Mouse (Mus musculus) megakaryocyte, embryonic 14.5 days (primary cell): ENCODE data around the gene Myrf. TPM values are rescaled to one million over a fixed set of nuclear protein-coding genes. Genes with fewer than 3 reads are reported as not detected.
A peak's percentile ranks its signal among the peaks of the same experiment; 100 is the strongest.
"Not testable (repeated sequence)": the region's sequence is repeated elsewhere in the genome, so short reads cannot be mapped to it uniquely, and the experiment has no call there.

Source experiments
- H3K27me3 ChIP-seq: replicated peaks from 2 replicates; pipeline ENCODE3; 2012; ENCODE audit warnings: inconsistent platforms
- H3K36me3 ChIP-seq: replicated peaks from 2 replicates; pipeline ENCODE3; 2012; ENCODE audit warnings: low read length, inconsistent platforms, mixed read lengths
- H3K4me1 ChIP-seq: 2 replicates; pipeline ENCODE4 v1.6.1; 2012; ENCODE audit warnings: inconsistent platforms
- H3K4me3 ChIP-seq: replicated peaks from 2 replicates; pipeline ENCODE3; 2012; ENCODE audit warnings: moderate library complexity, mild to moderate bottlenecking, inconsistent platforms
- H3K9me3 ChIP-seq: 2 replicates; pipeline ENCODE4 v1.6.1; 2012; ENCODE audit warnings: inconsistent platforms
- FLI1 ChIP-seq: IDR thresholded peaks from 2 replicates; pipeline ENCODE4 v1.6.1; 2012; ENCODE audit warnings: low read length, inconsistent platforms, mixed read lengths
- GATA1 ChIP-seq: IDR thresholded peaks from 3 replicates; pipeline ENCODE4 v1.6.1; 2012; ENCODE audit warnings: mixed read lengths, low read length, inconsistent platforms, borderline replicate concordance
- polyA plus RNA-seq: library from polyadenylated mRNA; stranded (reverse); fragments of >175 nt; gene quantifications from 2 replicates; pipeline ENCODE4 v1.2.3, GENCODE M21; 2012; ENCODE audit warnings: low replicate concordance; ENCODE audit not compliant: insufficient read depth

The Myrf gene
- polyA plus RNA-seq, 1 experiment = 0.34 TPM

DNA sequence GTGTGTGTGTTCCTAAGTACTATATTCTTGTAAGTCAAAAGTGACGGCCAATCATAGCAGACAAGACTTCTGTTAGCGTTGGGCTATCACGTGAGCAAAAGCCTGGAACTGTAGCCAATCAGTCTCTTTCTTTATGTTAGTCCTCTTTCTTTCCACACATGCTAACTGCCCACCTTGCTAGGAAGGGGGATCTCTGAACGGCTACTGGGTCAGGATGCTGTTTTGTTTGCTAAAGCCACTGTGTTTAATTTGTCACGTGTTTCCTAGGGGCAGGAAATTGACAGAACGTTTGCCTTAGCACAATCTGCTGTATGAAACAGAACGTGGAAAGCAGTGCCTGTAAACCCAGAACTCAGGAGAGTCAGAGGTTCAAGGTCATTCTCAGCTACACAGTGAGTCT lies 58.4 kb downstream of the Myrf start:
- Histone ChIP-seq H3K9me3 (peaks cover 11% of the 10 kb centered on the region), H3K4me1 (peaks cover 60% of the 10 kb centered on the region), H3K4me3 (peak overlapping the region; percentile 98), H3K27me3 (no peaks in the 10 kb centered on the region), H3K36me3 (peaks cover 41% of the 10 kb centered on the region)
- TF ChIP-seq FLI1 (no peak), GATA1 (no peak)

- Histone ChIP-seq H3K4me3 (no peak overlapping the region), H3K36me3 (peaks cover 32% of the 10 kb centered on the region), H3K9me3 (peaks cover 11% of the 10 kb centered on the region), H3K27me3 (no peaks in the 10 kb centered on the region), H3K4me1 (peaks cover 60% of the 10 kb centered on the region)
- TF ChIP-seq FLI1 = no peak
- TF ChIP-seq GATA1 = no peak
These were observed 59.3 kb downstream of the Myrf start for GRCm38 (mm10) chr19:10181225-10181624.

GRCm38 (mm10) chr19:10176941-10177372 lies 63.6 kb downstream of the Myrf start:
- Histone ChIP-seq H3K36me3 (peaks cover 10% of the 10 kb centered on the region), H3K9me3 (peaks cover 11% of the 10 kb centered on the region), H3K4me1 (peaks cover 65% of the 10 kb centered on the region), H3K4me3 (peak overlapping the region; percentile 33), H3K27me3 (no peaks in the 10 kb centered on the region)
- no peak for TF ChIP-seq FLI1
- no peak for TF ChIP-seq GATA1

- H3K27me3 ChIP-seq = no peaks in the 10 kb centered on the region
- no peak for TF ChIP-seq GATA1
- no peak for TF ChIP-seq FLI1
- no peak overlapping the region for H3K4me3 ChIP-seq
- H3K4me1 ChIP-seq = peaks cover 67% of the 10 kb centered on the region
- peaks cover 10% of the 10 kb centered on the region for H3K36me3 ChIP-seq
- peaks cover 11% of the 10 kb centered on the region for H3K9me3 ChIP-seq
These were observed 64.1 kb downstream of the Myrf start for GRCm38 (mm10) chr19:10176477-10176876.

GRCm38 (mm10) chr19:10174956-10175355 lies 65.6 kb downstream of the Myrf start:
- Histone ChIP-seq H3K27me3 (no peaks in the 10 kb centered on the region), H3K36me3 (peaks cover 10% of the 10 kb centered on the region), H3K4me1 (peaks cover 70% of the 10 kb centered on the region), H3K4me3 (no peak overlapping the region), H3K9me3 (peaks cover 11% of the 10 kb centered on the region)
- TF ChIP-seq FLI1 = no peak
- TF ChIP-seq GATA1 = no peak

- H3K27me3 ChIP-seq = no peaks in the 10 kb centered on the region
- peaks cover 8% of the 10 kb centered on the region for H3K9me3 ChIP-seq
- H3K36me3 ChIP-seq = peaks cover 7% of the 10 kb centered on the region
- TF ChIP-seq GATA1 (no peak), FLI1 (no peak)
- peak overlapping the region; percentile 86 for H3K4me3 ChIP-seq
- peaks cover 73% of the 10 kb centered on the region for H3K4me1 ChIP-seq
These were observed 66.6 kb downstream of the Myrf start for GRCm38 (mm10) chr19:10173844-10174539.

- TF ChIP-seq GATA1 (peak; percentile 70; the same call in 1 of the 3 replicates), FLI1 (no peak)
- Histone ChIP-seq H3K4me1 (peaks cover 73% of the 10 kb centered on the region), H3K36me3 (peaks cover 2% of the 10 kb centered on the region), H3K27me3 (no peaks in the 10 kb centered on the region), H3K4me3 (peak overlapping the region; percentile 86), H3K9me3 (peaks cover 2% of the 10 kb centered on the region)
These were observed 67.3 kb downstream of the Myrf start for GRCm38 (mm10) chr19:10173116-10173718.

DNA sequence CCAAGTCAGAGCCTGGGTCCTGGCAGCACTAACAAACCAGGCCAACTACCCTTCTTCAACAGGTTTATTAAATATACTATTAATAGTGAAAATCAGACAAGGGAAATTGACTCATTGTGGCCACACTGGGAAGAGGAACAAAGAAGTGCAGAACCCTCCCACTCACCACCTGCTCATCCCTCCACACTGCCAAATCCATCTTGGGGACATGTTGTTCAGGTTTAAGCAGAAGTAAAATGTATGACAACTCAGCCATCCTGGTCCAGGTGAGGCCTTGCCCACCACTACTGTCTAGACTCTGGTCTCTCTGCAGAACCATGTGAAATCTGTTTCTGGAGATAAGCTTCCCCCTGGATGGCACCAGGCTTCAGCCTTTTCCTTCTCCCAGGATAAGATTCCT lies 68.7 kb downstream of the Myrf start:
- no peak for TF ChIP-seq GATA1
- no peak for TF ChIP-seq FLI1
- peaks cover 72% of the 10 kb centered on the region for H3K4me1 ChIP-seq
- H3K9me3 ChIP-seq = no peaks in the 10 kb centered on the region
- no peaks in the 10 kb centered on the region for H3K36me3 ChIP-seq
- no peaks in the 10 kb centered on the region for H3K27me3 ChIP-seq
- no peak overlapping the region for H3K4me3 ChIP-seq

GRCm38 (mm10) chr19:10171359-10171758 lies 69.2 kb downstream of the Myrf start:
- H3K4me1 ChIP-seq = peaks cover 70% of the 10 kb centered on the region

DNA sequence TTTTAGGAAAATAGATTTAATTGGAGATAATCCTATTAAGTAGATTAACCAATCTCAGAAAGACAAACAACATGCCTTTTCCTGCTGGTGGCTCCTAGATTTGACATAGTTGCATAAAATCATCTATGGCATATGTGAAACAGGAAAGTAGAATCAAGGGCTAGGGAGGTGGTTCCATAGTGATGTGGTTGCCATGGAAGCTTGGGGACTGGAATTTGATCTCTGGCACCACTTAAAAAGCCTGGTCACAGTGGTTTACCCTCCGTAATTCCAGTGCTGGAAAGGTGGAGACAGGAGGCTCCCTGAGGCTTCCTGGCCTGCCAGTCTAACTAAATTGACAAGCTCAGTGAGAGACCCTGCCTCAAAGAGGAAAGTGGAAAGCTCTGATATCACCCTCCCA lies 70.1 kb downstream of the Myrf start:
- TF ChIP-seq FLI1 (no peak), GATA1 (no peak)
- Histone ChIP-seq H3K9me3 (no peaks in the 10 kb centered on the region), H3K4me1 (peaks cover 61% of the 10 kb centered on the region)

More at GRCm38 (mm10) chr19:10171359-10171758, 69.2 kb downstream of the Myrf start:
- no peak overlapping the region for H3K4me3 ChIP-seq
- H3K9me3 ChIP-seq = no peaks in the 10 kb centered on the region
- TF ChIP-seq GATA1 (no peak), FLI1 (no peak)
- H3K27me3 ChIP-seq = no peaks in the 10 kb centered on the region
- H3K36me3 ChIP-seq = no peaks in the 10 kb centered on the region

GRCm38 (mm10) chr19:10169692-10170330 lies 70.7 kb downstream of the Myrf start:
- H3K4me1 ChIP-seq = peaks cover 56% of the 10 kb centered on the region
- H3K36me3 ChIP-seq, H3K27me3 ChIP-seq, H3K4me3 ChIP-seq, H3K9me3 ChIP-seq: not testable (repeated sequence)

More for the DNA sequence above, 70.1 kb downstream of the Myrf start:
- Histone ChIP-seq H3K36me3 (no peaks in the 10 kb centered on the region), H3K27me3 (no peaks in the 10 kb centered on the region), H3K4me3 (no peak overlapping the region)
